Mouse (Mus musculus) cortical plate, adult 2 months (tissue): ENCODE measurements at regions not wholly inside any gene's neighbourhood (a gene's known extent, or its start where the extent isn't known, plus 50 kb on each side); places are given as distances from the start of the nearest gene placed in this dataset.

Experiments
- CTCF ChIP-seq: fragments of 200-500 bp; IDR thresholded peaks from 2 replicates; pipeline ENCODE4 v1.5.1; 2011; ENCODE audit warnings: mild to moderate bottlenecking, control low read depth, low read length; ENCODE audit not compliant: insufficient read depth; ENCODE audit errors: extremely low read depth
- POLR2A ChIP-seq: fragments of 200-500 bp; IDR thresholded peaks from 2 replicates; pipeline ENCODE4 v1.6.1; 2011; ENCODE audit warnings: mild to moderate bottlenecking, low read length, control low read depth; ENCODE audit not compliant: insufficient read depth; ENCODE audit errors: extremely low read depth

DNA sequence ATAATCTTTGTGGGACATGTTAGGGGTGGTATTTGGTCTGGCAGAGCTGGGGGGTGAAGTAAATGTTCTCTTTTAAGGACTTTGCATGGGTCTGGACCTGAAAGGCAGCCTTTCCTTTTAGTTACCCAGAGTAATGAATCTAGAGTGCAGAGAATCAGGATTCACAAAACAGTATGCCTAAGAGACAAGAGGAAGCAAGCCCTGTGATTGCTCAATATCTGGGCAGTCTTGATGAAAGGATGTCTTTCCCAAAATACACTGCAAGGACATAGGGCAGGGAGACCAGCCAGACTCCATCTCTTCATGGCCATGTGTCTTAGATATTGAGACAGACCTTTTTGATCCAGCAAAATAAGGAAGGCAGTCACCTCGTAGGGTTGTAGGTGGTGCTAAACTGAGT lies 84.3 kb downstream of the Ttc32 start:
- TF ChIP-seq CTCF (no peak), POLR2A (no peak)
